Mouse (Mus musculus): ENCODE measurements around the gene Kirrel3.

The Kirrel3 gene

GRCm38 (mm10) chr9:34605486-34605885 lies 119.8 kb downstream of the Kirrel3 start:
- no peak for DNase-seq

GRCm38 (mm10) chr9:34607976-34608375 lies 122.3 kb downstream of the Kirrel3 start:
- no peak for DNase-seq

GRCm38 (mm10) chr9:34612886-34613769 lies 127.4 kb downstream of the Kirrel3 start:
- DNase-seq: no peak

- no peak for DNase-seq
These were observed 132.4 kb downstream of the Kirrel3 start for GRCm38 (mm10) chr9:34618099-34618498.

GRCm38 (mm10) chr9:34619913-34620312 lies 134.2 kb downstream of the Kirrel3 start:
- DNase-seq: no peak

GRCm38 (mm10) chr9:34623526-34623925 lies 137.8 kb downstream of the Kirrel3 start:
- DNase-seq: no peak

- DNase-seq: no peak
These were observed 138.3 kb downstream of the Kirrel3 start for GRCm38 (mm10) chr9:34624021-34624420.

GRCm38 (mm10) chr9:34628841-34629240 lies 143.1 kb downstream of the Kirrel3 start:
- DNase-seq: no peak

GRCm38 (mm10) chr9:34635696-34636095 lies 150.0 kb downstream of the Kirrel3 start:
- no peak for DNase-seq

- no peak for DNase-seq
These were observed 158.2 kb downstream of the Kirrel3 start for GRCm38 (mm10) chr9:34643917-34644316.

- no peak for DNase-seq
These were observed 158.7 kb downstream of the Kirrel3 start for GRCm38 (mm10) chr9:34644392-34644791.

GRCm38 (mm10) chr9:34646831-34647230 lies 161.1 kb downstream of the Kirrel3 start:
- no peak for DNase-seq

GRCm38 (mm10) chr9:34652278-34652677 lies 166.6 kb downstream of the Kirrel3 start:
- DNase-seq: no peak

- no peak for DNase-seq
These were observed 167.4 kb downstream of the Kirrel3 start for GRCm38 (mm10) chr9:34653141-34653540.

GRCm38 (mm10) chr9:34660566-34660965 lies 174.9 kb downstream of the Kirrel3 start:
- no peak for DNase-seq

- DNase-seq: no peak
These were observed 177.7 kb downstream of the Kirrel3 start for GRCm38 (mm10) chr9:34663412-34663811.

GRCm38 (mm10) chr9:34665361-34666129 lies 179.9 kb downstream of the Kirrel3 start:
- DNase-seq: no peak

GRCm38 (mm10) chr9:34667182-34667581 lies 181.5 kb downstream of the Kirrel3 start:
- DNase-seq: no peak

GRCm38 (mm10) chr9:34670906-34671305 lies 185.2 kb downstream of the Kirrel3 start:
- DNase-seq: no peak

GRCm38 (mm10) chr9:34686798-34687197 lies 201.1 kb downstream of the Kirrel3 start:
- DNase-seq: no peak

- no peak for DNase-seq
These were observed 202.7 kb downstream of the Kirrel3 start for GRCm38 (mm10) chr9:34688358-34688757.

GRCm38 (mm10) chr9:34689375-34689774 lies 203.7 kb downstream of the Kirrel3 start:
- DNase-seq: no peak

GRCm38 (mm10) chr9:34695646-34696045 lies 210.0 kb downstream of the Kirrel3 start:
- no peak for DNase-seq
